Mouse (Mus musculus): ENCODE results near the gene Spata2.

- TF ChIP-seq MAFK (IDR thresholded peaks at IDR 0.05; ENCODE audit: insufficient read depth, low read depth, low read length) (no peak), CHD2 (IDR thresholded peaks at IDR 0.05; ENCODE audit: low read depth, low read length) (no peak), ZC3H11A (IDR thresholded peaks at IDR 0.05; ENCODE audit: borderline replicate concordance, low read depth, low read length) (no peak)
Measured at GRCm38 (mm10) chr2:167541761-167542160, 49.1 kb upstream of the Spata2 start.
